In the genomic region with DNA sequence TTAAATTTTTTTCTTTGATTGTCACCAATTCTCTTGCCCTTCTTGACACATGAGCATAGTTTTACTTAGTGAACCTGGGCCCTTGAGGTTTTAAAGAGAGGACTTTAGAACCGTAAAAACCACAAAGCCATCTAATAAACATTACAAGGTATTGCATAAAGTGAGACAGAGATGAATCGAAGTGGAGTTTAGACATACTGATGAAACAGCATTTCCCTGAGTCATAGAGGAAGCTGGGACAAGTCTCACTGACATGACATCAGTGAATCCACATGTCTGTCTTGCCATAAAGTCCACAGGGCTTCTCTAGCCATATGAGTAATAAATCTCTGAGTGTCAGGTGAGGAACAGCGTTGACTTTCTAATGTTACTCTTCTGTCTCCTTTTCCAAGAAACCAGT, we compare ENCODE assay signal across 25 mouse cellular contexts.
A peak's percentile ranks its signal among the peaks of the same experiment; 100 is the strongest.
DNase-seq lines count a peak whose midpoint lies in the region; ATAC-seq lines count a peak whose summit lies in the region.
"Had no signal": no experiment of that assay in that cellular context is flagged by ENCODE, and none has a peak within 500 bp of the region (broad histone marks: within the 10 kb centered on the region; RNA-seq: fewer than 3 reads in every experiment).

No protein-coding gene starts in this region.

- H3K4me2 ChIP-seq in intestine, embryonic 15.5 days (replicated peaks), result no peak overlapping the region
- H3K4me2 ChIP-seq: embryonic facial prominence, embryonic 13.5 days; limb, embryonic 12.5 days; liver, embryonic 13.5 days; lung, embryonic 14.5 days; midbrain, embryonic 11.5 days; neural tube, embryonic 12.5 days had no signal

- H3K27ac ChIP-seq in intestine, embryonic 15.5 days, result no peak overlapping the region
- H3K27ac ChIP-seq: embryonic facial prominence, embryonic 13.5 days; hindbrain, embryonic 10.5 days; left cerebral cortex, adult 2 months; limb, embryonic 12.5 days; liver, embryonic 13.5 days; neural tube, embryonic 12.5 days had no signal

- H3K36me3 ChIP-seq in intestine, embryonic 15.5 days, result no peaks in the 10 kb centered on the region
- H3K36me3 ChIP-seq: embryonic facial prominence, embryonic 13.5 days; hindbrain, embryonic 10.5 days; limb, embryonic 12.5 days; liver, embryonic 13.5 days; neural tube, embryonic 12.5 days had no signal

- H3K9ac ChIP-seq in intestine, embryonic 15.5 days, result no peak overlapping the region
- H3K9ac ChIP-seq: embryonic facial prominence, embryonic 13.5 days; limb, embryonic 12.5 days; liver, embryonic 13.5 days; lung, embryonic 14.5 days; neural tube, embryonic 12.5 days had no signal

- no peaks in the 10 kb centered on the region for H3K9me3 ChIP-seq in intestine, embryonic 15.5 days
- H3K9me3 ChIP-seq: embryonic facial prominence, embryonic 13.5 days; hindbrain, embryonic 10.5 days; limb, embryonic 12.5 days; liver, embryonic 13.5 days; neural tube, embryonic 12.5 days had no signal

- DNase-seq in 3134 (ENCODE audit: extremely low read depth, insufficient read length, low spot score) (peak; percentile 61), 416B (ENCODE audit: low read depth) (peak; percentile 73)
- DNase-seq in c-Kit-positive CD71-positive TER-119-positive erythroid progenitor cells, embryonic 14.5 days (ENCODE audit: low spot score), result no peak
- DNase-seq in frontal cortex, postnatal 10 days (ENCODE audit: low spot score in 2 of 2), result no peak
- no peak for DNase-seq in cerebellum, adult 18-20 months
- DNase-seq: cerebellum, adult 9-11 months; gastrocnemius, postnatal 10 days; heart, postnatal 14 days; kidney, postnatal 14 days; liver, embryonic 13.5 days; lung, embryonic 14.5 days; lung, postnatal 14 days; right cerebral cortex, adult 18-20 months; thymus, postnatal 4 days had no signal

- no peaks in the 10 kb centered on the region for H3K27me3 ChIP-seq in intestine, embryonic 15.5 days (replicated peaks)
- H3K27me3 ChIP-seq: embryonic facial prominence, embryonic 13.5 days; limb, embryonic 12.5 days; liver, embryonic 13.5 days; neural tube, embryonic 12.5 days had no signal

- ATAC-seq in intestine, embryonic 15.5 days, result peak; percentile 88
- ATAC-seq in megakaryocyte progenitor cell, adult 5-6 weeks (replicated peaks; ENCODE audit: poor library complexity), result peak; percentile 60
- ATAC-seq: forebrain, embryonic 16.5 days; hindbrain, embryonic 16.5 days; midbrain, embryonic 16.5 days had no signal

- 52% methylated on average over 3 of the region's 3 CpGs for WGBS in intestine, embryonic 15.5 days

- no peak overlapping the region for H3K4me3 ChIP-seq in intestine, embryonic 15.5 days (replicated peaks)
- H3K4me3 ChIP-seq: embryonic facial prominence, embryonic 13.5 days; hindbrain, embryonic 10.5 days; left cerebral cortex, adult 2 months; limb, embryonic 12.5 days; liver, embryonic 13.5 days; neural tube, embryonic 12.5 days had no signal

- H3K4me1 ChIP-seq in intestine, embryonic 15.5 days (replicated peaks), result no peaks in the 10 kb centered on the region
- H3K4me1 ChIP-seq: embryonic facial prominence, embryonic 13.5 days; hindbrain, embryonic 10.5 days; limb, embryonic 12.5 days; liver, embryonic 13.5 days; neural tube, embryonic 12.5 days had no signal

Comparison
In these comparisons a context has a peak if more than half of its experiments do, and no peak if none do; other contexts are left out.
1. DNase-seq: peak in 3134 (single experiment) and 416B (single experiment); none in c-Kit-positive CD71-positive TER-119-positive erythroid progenitor cells, embryonic 14.5 days (single experiment), frontal cortex, postnatal 10 days (0 of 2) and cerebellum, adult 18-20 months (0 of 2).